Mouse (Mus musculus): Measurements from ENCODE around the gene Csrnp1. TPM values are rescaled to one million over a fixed set of nuclear protein-coding genes. Genes with fewer than 3 reads are reported as not detected.

The Csrnp1 gene
- polyA plus RNA-seq, 1 experiment from 2014 or later: 1.1 TPM

GRCm38 (mm10) chr9:119939646-119940045, 44.8 kb downstream of the Csrnp1 start:
- no peak overlapping the region for H3K27ac ChIP-seq (ENCODE audit: low read depth, low read length)
- DNase-seq (ENCODE audit: low spot score) (no peak), ATAC-seq (replicated peaks; ENCODE audit: low FRiP score) (no peak)
- no peaks in the 10 kb centered on the region for H3K9me3 ChIP-seq (ENCODE audit: control insufficient read depth, low read length)
- H3K9ac ChIP-seq (ENCODE audit: low read depth, low read length): no peak overlapping the region
- H3K4me3 ChIP-seq (ENCODE audit: low read depth, low read length): no peak overlapping the region
- 81% methylated on average over 10 of the region's 10 CpGs for WGBS
- no peaks in the 10 kb centered on the region for H3K27me3 ChIP-seq (replicated peaks; ENCODE audit: control insufficient read depth, insufficient read depth, low read length)
- no peak overlapping the region for H3K4me2 ChIP-seq
- H3K4me1 ChIP-seq (replicated peaks; ENCODE audit: control insufficient read depth, insufficient read depth, low read length): 0 out of 2 replicates have a peak, but pooled peaks cover 3% of the 10 kb centered on the region
- no peaks in the 10 kb centered on the region for H3K36me3 ChIP-seq (ENCODE audit: control insufficient read depth, insufficient read depth, low read length)

GRCm38 (mm10) chr9:119938496-119938895, 46.0 kb downstream of the Csrnp1 start:
- Histone ChIP-seq H3K4me1 (replicated peaks; ENCODE audit: control insufficient read depth, insufficient read depth, low read length) (0 out of 2 replicates have a peak, but pooled peaks cover 3% of the 10 kb centered on the region), H3K4me3 (ENCODE audit: low read depth, low read length) (no peak overlapping the region), H3K4me2 (no peak overlapping the region), H3K27me3 (replicated peaks; ENCODE audit: control insufficient read depth, insufficient read depth, low read length) (no peaks in the 10 kb centered on the region), H3K36me3 (ENCODE audit: control insufficient read depth, insufficient read depth, low read length) (no peaks in the 10 kb centered on the region), H3K9me3 (ENCODE audit: control insufficient read depth, low read length) (no peaks in the 10 kb centered on the region), H3K27ac (ENCODE audit: low read depth, low read length) (no peak overlapping the region), H3K9ac (ENCODE audit: low read depth, low read length) (no peak overlapping the region)
- WGBS: 58% methylated on average over 4 of the region's 4 CpGs
- no peak for ATAC-seq (replicated peaks; ENCODE audit: low FRiP score)
- no peak for DNase-seq (ENCODE audit: low spot score)

DNA sequence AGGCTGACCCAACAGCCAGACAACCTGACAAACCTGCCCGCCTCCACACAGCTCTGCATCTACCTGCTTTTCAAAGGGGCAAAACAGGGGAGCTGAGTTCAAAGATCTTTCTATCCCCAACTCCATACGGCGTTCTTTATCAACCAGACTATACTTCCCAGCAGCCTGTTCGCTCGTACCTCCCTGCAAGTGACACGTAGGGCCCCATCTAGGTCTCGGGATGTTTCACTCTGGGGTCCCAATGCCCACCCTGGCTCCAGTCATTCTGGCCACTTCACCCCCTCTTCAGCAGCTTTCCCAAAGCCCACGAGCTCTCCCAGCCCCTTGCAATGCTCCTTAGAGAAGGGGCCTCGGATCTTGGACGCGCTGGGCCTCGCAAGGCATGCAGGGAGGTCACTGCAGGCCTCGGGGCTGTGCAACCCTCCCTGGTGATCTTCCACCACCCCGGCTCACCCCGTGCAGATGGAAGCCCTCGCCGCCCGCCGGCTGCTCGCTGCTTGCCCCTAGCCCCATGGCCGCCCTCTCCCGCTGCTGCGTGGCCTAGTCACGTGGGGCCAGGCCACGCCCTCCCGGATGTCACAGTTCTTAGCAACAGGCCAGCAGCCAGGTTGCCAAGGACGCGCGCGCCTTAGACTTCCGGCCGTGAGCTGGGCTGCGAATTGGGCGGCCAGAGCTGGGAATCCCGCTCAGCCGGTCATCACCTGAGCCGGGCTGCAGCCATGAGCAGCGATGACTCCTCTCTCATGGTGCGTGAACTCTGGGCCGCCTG, 47.3 kb downstream of the Csrnp1 start, which contains the start of the genes Gorasp1 and Ttc21a:
Gene Gorasp1, minus strand, starts transcription at position 561 of the 769 bp plus-strand sequence.
Gene Ttc21a, plus strand, starts transcription at position 602 of the 769 bp plus-strand sequence.
- Histone ChIP-seq H3K9me3 (ENCODE audit: control insufficient read depth, low read length) (no peaks in the 10 kb centered on the region), H3K27ac (ENCODE audit: low read depth, low read length) (peak within 1 kb of the TSS; percentile 54), H3K4me2 (peak within 1 kb of the TSS; percentile 75), H3K4me3 (ENCODE audit: low read depth, low read length) (peak within 1 kb of the TSS; percentile 81), H3K9ac (ENCODE audit: low read depth, low read length) (peak within 1 kb of the TSS; percentile 85), H3K27me3 (replicated peaks; ENCODE audit: control insufficient read depth, insufficient read depth, low read length) (no peaks in the 10 kb centered on the region), H3K4me1 (replicated peaks; ENCODE audit: control insufficient read depth, insufficient read depth, low read length) (peaks cover 3% of the 10 kb centered on the region; the same call in 1 of the 2 replicates), H3K36me3 (ENCODE audit: control insufficient read depth, insufficient read depth, low read length) (peaks cover 4% of the 10 kb centered on the region)
- ATAC-seq (replicated peaks; ENCODE audit: low FRiP score) (peak; percentile 94), DNase-seq (ENCODE audit: low spot score) (peak; percentile 92)
- 2% methylated on average over 40 of the region's 40 CpGs for WGBS

- Histone ChIP-seq H3K4me2 (no peak overlapping the region), H3K9ac (ENCODE audit: low read depth, low read length) (no peak overlapping the region), H3K9me3 (ENCODE audit: control insufficient read depth, low read length) (no peaks in the 10 kb centered on the region), H3K4me1 (replicated peaks; ENCODE audit: control insufficient read depth, insufficient read depth, low read length) (peaks cover 3% of the 10 kb centered on the region; the same call in 1 of the 2 replicates), H3K36me3 (ENCODE audit: control insufficient read depth, insufficient read depth, low read length) (peaks cover 19% of the 10 kb centered on the region), H3K27me3 (replicated peaks; ENCODE audit: control insufficient read depth, insufficient read depth, low read length) (no peaks in the 10 kb centered on the region), H3K4me3 (ENCODE audit: low read depth, low read length) (no peak overlapping the region), H3K27ac (ENCODE audit: low read depth, low read length) (no peak overlapping the region; the same call in 1 of the 2 replicates)
- no peak for DNase-seq (ENCODE audit: low spot score)
- ATAC-seq (replicated peaks; ENCODE audit: low FRiP score): no peak
- 92% methylated on average over 6 of the region's 6 CpGs for WGBS
These were observed 50.8 kb downstream of the Csrnp1 start for GRCm38 (mm10) chr9:119933675-119934074.

DNA sequence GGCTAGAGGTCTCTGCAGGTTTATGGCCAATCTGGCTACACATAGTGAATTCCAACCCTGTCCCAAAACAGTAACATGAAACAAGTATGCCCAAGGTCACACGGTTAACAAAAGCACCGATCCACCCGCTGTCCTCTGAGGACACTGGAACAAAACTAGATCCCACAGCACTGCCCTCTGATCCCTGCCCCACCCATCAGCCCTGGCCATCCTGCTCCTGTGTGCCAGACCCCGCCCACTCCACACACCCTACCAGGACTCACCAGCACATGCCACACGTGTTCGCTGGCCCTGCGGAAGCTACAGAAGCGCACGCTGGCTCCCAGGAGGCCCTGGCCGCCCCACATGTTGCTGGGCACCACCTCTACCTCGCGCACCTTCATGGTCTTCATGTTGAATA, 52.1 kb downstream of the Csrnp1 start:
- Histone ChIP-seq H3K4me3 (ENCODE audit: low read depth, low read length) (no peak overlapping the region), H3K36me3 (ENCODE audit: control insufficient read depth, insufficient read depth, low read length) (peaks cover 29% of the 10 kb centered on the region), H3K27ac (ENCODE audit: low read depth, low read length) (no peak overlapping the region), H3K27me3 (replicated peaks; ENCODE audit: control insufficient read depth, insufficient read depth, low read length) (no peaks in the 10 kb centered on the region), H3K9me3 (ENCODE audit: control insufficient read depth, low read length) (no peaks in the 10 kb centered on the region), H3K9ac (ENCODE audit: low read depth, low read length) (no peak overlapping the region), H3K4me1 (replicated peaks; ENCODE audit: control insufficient read depth, insufficient read depth, low read length) (peaks cover 3% of the 10 kb centered on the region; the same call in 1 of the 2 replicates), H3K4me2 (no peak overlapping the region)
- no peak for ATAC-seq (replicated peaks; ENCODE audit: low FRiP score)
- no peak for DNase-seq (ENCODE audit: low spot score)
- 90% methylated on average over 12 of the region's 12 CpGs for WGBS

DNA sequence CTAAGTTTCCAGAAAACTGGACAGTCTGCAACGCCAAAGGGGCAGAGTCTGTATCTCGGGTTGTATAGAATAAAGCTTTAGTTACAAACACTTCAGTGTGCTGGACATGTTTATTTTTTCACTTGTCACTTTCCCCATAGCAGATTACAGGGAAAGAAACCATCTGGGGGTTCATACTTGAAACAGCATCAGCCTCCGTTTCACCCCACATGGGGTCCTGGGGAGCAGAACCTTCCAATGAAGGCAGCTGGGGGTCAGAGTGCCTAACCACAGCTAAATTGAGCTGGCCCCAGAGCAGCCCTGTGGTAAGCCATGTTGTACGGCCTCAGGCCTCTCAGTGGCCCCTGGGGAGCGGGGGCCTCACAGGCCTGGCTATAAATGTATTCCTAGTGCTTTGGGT, 58.0 kb downstream of the Csrnp1 start:
- Histone ChIP-seq H3K36me3 (ENCODE audit: control insufficient read depth, insufficient read depth, low read length) (peaks cover 52% of the 10 kb centered on the region), H3K9me3 (ENCODE audit: control insufficient read depth, low read length) (no peaks in the 10 kb centered on the region), H3K9ac (ENCODE audit: low read depth, low read length) (no peak overlapping the region), H3K4me3 (ENCODE audit: low read depth, low read length) (no peak overlapping the region), H3K27ac (ENCODE audit: low read depth, low read length) (no peak overlapping the region), H3K27me3 (replicated peaks; ENCODE audit: control insufficient read depth, insufficient read depth, low read length) (no peaks in the 10 kb centered on the region), H3K4me2 (no peak overlapping the region), H3K4me1 (replicated peaks; ENCODE audit: control insufficient read depth, insufficient read depth, low read length) (0 out of 2 replicates have a peak, but pooled peaks cover 2% of the 10 kb centered on the region)
- no peak for DNase-seq (ENCODE audit: low spot score)
- ATAC-seq (replicated peaks; ENCODE audit: low FRiP score): no peak
- 81% methylated on average over 5 of the region's 5 CpGs for WGBS

GRCm38 (mm10) chr9:119925729-119926128, 58.7 kb downstream of the Csrnp1 start:
- Histone ChIP-seq H3K27ac (ENCODE audit: low read depth, low read length) (no peak overlapping the region), H3K27me3 (replicated peaks; ENCODE audit: control insufficient read depth, insufficient read depth, low read length) (no peaks in the 10 kb centered on the region), H3K36me3 (ENCODE audit: control insufficient read depth, insufficient read depth, low read length) (peaks cover 52% of the 10 kb centered on the region), H3K9ac (ENCODE audit: low read depth, low read length) (no peak overlapping the region), H3K9me3 (ENCODE audit: control insufficient read depth, low read length) (no peaks in the 10 kb centered on the region), H3K4me3 (ENCODE audit: low read depth, low read length) (no peak overlapping the region), H3K4me1 (replicated peaks; ENCODE audit: control insufficient read depth, insufficient read depth, low read length) (0 out of 2 replicates have a peak, but pooled peaks cover 2% of the 10 kb centered on the region), H3K4me2 (no peak overlapping the region)
- DNase-seq (ENCODE audit: low spot score) (no peak), ATAC-seq (replicated peaks; ENCODE audit: low FRiP score) (no peak)
- WGBS: 77% methylated on average over 8 of the region's 8 CpGs

GRCm38 (mm10) chr9:119925120-119925657, 59.3 kb downstream of the Csrnp1 start:
- peaks cover 52% of the 10 kb centered on the region for H3K36me3 ChIP-seq (ENCODE audit: control insufficient read depth, insufficient read depth, low read length)
- peak; percentile 39; the same call in 1 of the 2 replicates for ATAC-seq (replicated peaks; ENCODE audit: low FRiP score)

More at GRCm38 (mm10) chr9:119925120-119925657, 59.3 kb downstream of the Csrnp1 start:
- H3K27me3 ChIP-seq (replicated peaks; ENCODE audit: control insufficient read depth, insufficient read depth, low read length): no peaks in the 10 kb centered on the region
- no peak for DNase-seq (ENCODE audit: low spot score)
- no peak overlapping the region for H3K4me3 ChIP-seq (ENCODE audit: low read depth, low read length)
- 60% methylated on average over 16 of the region's 16 CpGs for WGBS
- H3K4me2 ChIP-seq: no peak overlapping the region
- H3K27ac ChIP-seq (ENCODE audit: low read depth, low read length): no peak overlapping the region
- no peak overlapping the region for H3K9ac ChIP-seq (ENCODE audit: low read depth, low read length)
- H3K9me3 ChIP-seq (ENCODE audit: control insufficient read depth, low read length): no peaks in the 10 kb centered on the region
- H3K4me1 ChIP-seq (replicated peaks; ENCODE audit: control insufficient read depth, insufficient read depth, low read length): 0 out of 2 replicates have a peak, but pooled peaks cover 2% of the 10 kb centered on the region

Measured in liver, embryonic 11.5 days (tissue).